Mouse (Mus musculus): ENCODE data around the gene Olfr160. TPM values are rescaled to one million over a fixed set of nuclear protein-coding genes. Genes with fewer than 3 reads are reported as not detected.

Gene Olfr160
- total RNA-seq, 2 experiments from 2014 or later = not detected

Other genes starting within 250 kb of the Olfr160 start
- 10 to 100 TPM; 31.3 to 33.2 TPM for gene Msantd2, start 226.9 kb downstream of the Olfr160 start, total RNA-seq (2021)
- 10 to 100 TPM; 51.7 to 55.5 TPM for gene Esam, start 188.2 kb downstream of the Olfr160 start, total RNA-seq (2021)
- gene Vsig2, start 177.0 kb downstream of the Olfr160 start, total RNA-seq (2021) = 1 to 10 TPM; 5.8 to 7.3 TPM
- 1 to 10 TPM; 4.1 to 6.7 TPM for gene Nrgn, start 163.3 kb downstream of the Olfr160 start, total RNA-seq (2021)
- gene Siae, start 160.6 kb downstream of the Olfr160 start, total RNA-seq (2021) = 10 to 100 TPM; 17.4 to 18.4 TPM
- gene Spa17, start 102.5 kb downstream of the Olfr160 start, total RNA-seq (2021) = 1 to 10 TPM; 2.3 to 3.4 TPM
- 100 to 1,000 TPM; 102 to 112 TPM for gene Tbrg1, start 58.9 kb downstream of the Olfr160 start, total RNA-seq (2021)
- not detected for gene Panx3, start 47.0 kb downstream of the Olfr160 start, total RNA-seq (2021)
- gene Olfr874, start 28.9 kb upstream of the Olfr160 start, total RNA-seq (2021) = not detected
- gene Olfr875, start 55.6 kb upstream of the Olfr160 start, total RNA-seq (2021) = not detected
- gene Olfr876, start 86.8 kb upstream of the Olfr160 start, total RNA-seq (2021) = not detected
- not detected for gene Olfr877, start 138.0 kb upstream of the Olfr160 start, total RNA-seq (2021)
- not detected for gene Olfr145, start 180.5 kb upstream of the Olfr160 start, total RNA-seq (2021)
- not detected for gene Olfr878, start 201.6 kb upstream of the Olfr160 start, total RNA-seq (2021)

Data from adrenal gland, postnatal 4 days (tissue).